Mouse (Mus musculus): ENCODE measurements at regions not wholly inside any gene's neighbourhood (a gene's known extent, or its start where the extent isn't known, plus 50 kb on each side); places are given as distances from the start of the nearest gene placed in this dataset.

GRCm38 (mm10) chr19:6639681-6640080, 96.8 kb upstream of the Slc22a12 start:
- TF ChIP-seq POLR2A (IDR thresholded peaks at IDR 0.05; ENCODE audit: low read depth, low read length) (no peak), CTCF (IDR thresholded peaks at IDR 0.05; ENCODE audit: extremely low read depth, insufficient read length, insufficient replicate concordance, low read depth, low read length) (no peak)
